Mouse (Mus musculus) kidney, adult 2 months (tissue): ENCODE data around the gene Hrg.

Experiments used
- CTCF ChIP-seq: fragments of 200-500 bp; conservative IDR thresholded peaks from 2 replicates; pipeline ENCODE4 v1.5.1; 2011; ENCODE audit warnings: low read depth, mild to moderate bottlenecking, control low read depth, low read length, moderate library complexity, mixed read lengths; ENCODE audit not compliant: insufficient read depth, insufficient read length
- POLR2A ChIP-seq: fragments of 200-500 bp; IDR thresholded peaks from one replicate; pipeline ENCODE4 v1.6.1; 2011; ENCODE audit warnings: low read depth, low read length, control low read depth

DNA sequence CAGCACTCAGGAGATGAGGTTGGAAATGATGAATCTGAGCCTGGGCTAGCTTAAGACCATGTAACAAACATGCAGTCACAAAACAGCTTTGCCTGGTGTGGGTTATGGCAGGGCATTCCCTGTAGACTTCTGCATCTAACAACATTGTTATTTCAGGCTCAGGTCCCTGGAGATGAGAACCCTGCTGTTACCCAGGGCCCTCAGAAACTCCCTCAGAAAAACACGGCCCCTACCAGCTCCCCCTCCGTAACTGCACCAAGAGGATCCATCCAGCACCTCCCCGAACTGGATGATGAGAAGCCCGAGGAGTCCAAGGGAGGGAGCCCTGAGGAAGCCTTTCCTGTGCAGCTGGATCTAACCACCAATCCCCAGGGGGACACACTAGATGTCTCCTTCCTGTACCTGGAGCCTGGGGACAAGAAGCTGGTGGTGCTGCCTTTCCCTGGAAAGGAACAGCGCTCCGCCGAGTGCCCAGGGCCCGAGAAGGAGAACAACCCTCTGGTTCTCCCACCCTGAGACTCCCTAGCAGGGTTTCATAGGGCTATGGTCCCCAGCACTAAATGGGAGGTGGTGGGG, 11.7 kb upstream of the Hrg start:
- TF ChIP-seq CTCF (no peak), POLR2A (no peak)
